Mouse (Mus musculus): ENCODE results near the gene Vmp1. TPM values are rescaled to one million over a fixed set of nuclear protein-coding genes. Genes with fewer than 3 reads are reported as not detected.

The Vmp1 gene
- polyA plus RNA-seq, 1 experiment from 2014 or later = 93.5 TPM

DNA sequence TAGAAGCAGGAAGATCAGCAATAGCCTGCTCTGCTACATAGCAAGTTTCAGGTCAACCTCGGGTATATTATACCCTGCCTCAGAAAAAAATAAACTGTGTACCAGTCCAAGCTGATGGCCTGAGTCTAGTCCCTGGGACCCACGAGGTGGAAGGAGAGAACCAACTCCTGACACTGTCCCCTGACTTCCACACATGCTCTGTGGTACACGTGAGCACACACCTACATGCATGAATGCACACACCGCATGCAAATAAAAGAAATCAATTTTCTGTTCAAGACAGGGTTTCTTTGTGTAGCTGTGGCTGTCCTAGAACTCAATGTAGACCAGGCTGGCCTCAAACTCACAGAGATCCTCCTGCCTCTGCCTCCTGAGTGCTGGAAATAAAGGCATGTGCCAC is 125.4 kb downstream of the Vmp1 start:
- 90% methylated on average over 4 of the region's 4 CpGs for WGBS
- H3K36me3 ChIP-seq = peaks cover 25% of the 10 kb centered on the region
- no peak overlapping the region for H3K9ac ChIP-seq (replicated peaks)
- H3K4me2 ChIP-seq (replicated peaks) = no peak overlapping the region
- H3K4me3 ChIP-seq (replicated peaks) = no peak overlapping the region
- no peak for ATAC-seq
- no peaks in the 10 kb centered on the region for H3K4me1 ChIP-seq (replicated peaks)
- no peaks in the 10 kb centered on the region for H3K27me3 ChIP-seq
- no peaks in the 10 kb centered on the region for H3K9me3 ChIP-seq
- H3K27ac ChIP-seq = no peak overlapping the region

DNA sequence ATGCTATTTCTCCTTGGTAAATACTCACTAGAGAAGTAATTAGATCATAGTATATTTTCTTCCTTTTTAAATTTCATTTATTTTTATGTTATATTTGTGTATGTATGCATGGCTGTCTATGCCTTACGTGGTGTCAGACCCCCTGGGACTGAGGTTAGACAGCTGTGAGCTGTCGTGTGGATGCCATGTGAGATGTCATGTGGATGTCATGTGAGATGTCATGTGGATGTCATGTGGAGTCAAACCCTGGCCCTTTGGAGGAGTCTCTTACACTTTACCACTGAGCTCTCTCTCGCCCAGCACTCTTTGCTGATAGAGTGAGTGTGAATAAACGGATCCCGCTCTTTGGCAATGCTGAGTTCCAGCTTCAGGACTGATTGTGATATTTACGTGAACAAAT is 130.1 kb downstream of the Vmp1 start:
- no peaks in the 10 kb centered on the region for H3K4me1 ChIP-seq (replicated peaks)
- ATAC-seq = no peak
- H3K4me3 ChIP-seq (replicated peaks) = no peak overlapping the region
- H3K27me3 ChIP-seq = no peaks in the 10 kb centered on the region
- no peaks in the 10 kb centered on the region for H3K9me3 ChIP-seq
- H3K9ac ChIP-seq (replicated peaks) = no peak overlapping the region
- no peak overlapping the region for H3K27ac ChIP-seq
- peaks cover 15% of the 10 kb centered on the region; the same call in 1 of the 2 replicates for H3K36me3 ChIP-seq
- 93% methylated on average over 6 of the region's 6 CpGs for WGBS
- no peak overlapping the region for H3K4me2 ChIP-seq (replicated peaks)

GRCm38 (mm10) chr11:86547412-86547811 is 136.2 kb downstream of the Vmp1 start:
- no peak overlapping the region for H3K27ac ChIP-seq
- WGBS = 92% methylated on average over 1 of the region's 1 CpGs
- ATAC-seq = no peak
- H3K4me2 ChIP-seq (replicated peaks) = no peak overlapping the region
- H3K9ac ChIP-seq (replicated peaks) = no peak overlapping the region
- H3K4me1 ChIP-seq (replicated peaks) = peaks cover 22% of the 10 kb centered on the region
- no peaks in the 10 kb centered on the region for H3K9me3 ChIP-seq
- peaks cover 6% of the 10 kb centered on the region; the same call in 1 of the 2 replicates for H3K36me3 ChIP-seq
- no peak overlapping the region for H3K4me3 ChIP-seq (replicated peaks)
- H3K27me3 ChIP-seq = no peaks in the 10 kb centered on the region

DNA sequence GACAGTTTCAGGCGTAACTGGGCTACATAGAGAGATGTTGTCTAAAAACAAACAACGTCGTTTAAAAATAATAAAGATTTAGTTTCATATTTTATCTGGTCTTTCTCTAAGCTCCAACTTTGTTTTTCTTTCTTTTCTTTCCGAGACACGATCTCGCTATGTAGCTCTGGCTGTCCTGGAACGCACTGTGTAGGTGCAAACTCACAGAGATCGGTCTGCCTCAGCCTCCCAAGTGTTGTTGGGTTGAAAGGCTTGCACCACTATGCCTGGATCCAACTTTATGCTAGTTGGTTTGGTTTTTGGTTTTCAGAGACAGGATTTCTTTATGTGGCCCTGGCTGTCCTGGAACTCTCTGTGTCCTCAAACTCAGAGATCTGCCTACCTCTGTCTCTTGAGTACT is 138.1 kb downstream of the Vmp1 start:
- H3K9me3 ChIP-seq = no peaks in the 10 kb centered on the region
- no peak overlapping the region for H3K27ac ChIP-seq
- H3K4me2 ChIP-seq (replicated peaks) = peak overlapping the region; percentile 61
- 83% methylated on average over 8 of the region's 8 CpGs for WGBS
- H3K9ac ChIP-seq (replicated peaks) = peak overlapping the region; percentile 48
- peak overlapping the region; percentile 97 for H3K4me3 ChIP-seq (replicated peaks)
- ATAC-seq = no peak
- peaks cover 25% of the 10 kb centered on the region for H3K4me1 ChIP-seq (replicated peaks)
- H3K36me3 ChIP-seq = peaks cover 6% of the 10 kb centered on the region; the same call in 1 of the 2 replicates
- no peaks in the 10 kb centered on the region for H3K27me3 ChIP-seq

- Histone ChIP-seq H3K4me2 (replicated peaks) (peak within 1 kb of the TSS; percentile 89), H3K4me1 (replicated peaks) (peaks cover 25% of the 10 kb centered on the region), H3K27me3 (no peaks in the 10 kb centered on the region), H3K36me3 (peaks cover 3% of the 10 kb centered on the region; the same call in 1 of the 2 replicates), H3K4me3 (replicated peaks) (peak within 1 kb of the TSS; percentile 97), H3K9ac (replicated peaks) (peak within 1 kb of the TSS; percentile 97), H3K27ac (peak within 1 kb of the TSS; percentile 89), H3K9me3 (no peaks in the 10 kb centered on the region)
- whole genome bisulfite sequencing = under 1% methylated on average over 43 of the region's 43 CpGs
- ATAC-seq = peak; percentile 99
Observed at GRCm38 (mm10) chr11:86544639-86545299, 138.9 kb downstream of the Vmp1 start, which contains the start of the genes Rps6kb1 and Tubd1. Gene Rps6kb1, minus strand, starts transcription at chr11:86544805. Gene Tubd1, plus strand, starts transcription at chr11:86544991.

DNA sequence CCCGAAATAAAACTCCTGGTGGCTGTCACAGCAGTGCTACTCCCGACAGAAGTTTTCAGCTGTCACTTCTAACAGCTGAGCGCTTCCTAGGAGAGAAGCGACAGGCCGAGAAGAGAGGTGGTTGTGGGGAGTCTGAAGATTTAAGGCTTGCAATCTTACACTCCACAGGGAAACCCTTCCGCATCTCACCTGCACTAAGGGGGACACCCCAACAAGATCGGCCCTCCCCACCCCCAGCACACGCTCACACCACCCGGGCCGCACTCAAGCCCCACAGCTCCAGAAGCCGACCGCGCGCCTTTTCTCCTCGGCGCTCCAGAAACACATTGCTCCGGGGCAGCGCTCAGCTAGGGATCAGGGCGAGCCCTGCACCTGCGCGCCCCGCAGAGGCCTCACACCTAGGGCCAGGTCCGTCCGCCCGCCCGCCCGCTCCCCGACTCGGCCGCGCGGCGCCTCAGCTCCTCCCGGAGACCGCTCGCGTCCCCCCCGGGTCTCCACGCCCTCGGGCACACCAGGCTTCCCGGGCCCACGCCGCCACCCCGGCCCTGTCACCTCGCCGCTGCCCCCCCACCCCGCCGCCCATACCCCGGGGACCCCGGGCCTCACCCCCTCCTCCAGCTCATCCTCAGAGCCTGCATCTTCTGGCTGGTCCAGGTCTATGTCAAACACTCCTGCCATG is 139.5 kb downstream of the Vmp1 start:
- Histone ChIP-seq H3K27me3 (no peaks in the 10 kb centered on the region), H3K9me3 (no peaks in the 10 kb centered on the region), H3K9ac (replicated peaks) (peak overlapping the region; percentile 97), H3K36me3 (no peaks in the 10 kb centered on the region), H3K4me1 (replicated peaks) (peaks cover 25% of the 10 kb centered on the region), H3K4me2 (replicated peaks) (peak overlapping the region; percentile 89), H3K27ac (peak overlapping the region; percentile 89), H3K4me3 (replicated peaks) (peak overlapping the region; percentile 97)
- under 1% methylated on average over 50 of the region's 50 CpGs for WGBS
- peak; percentile 76 for ATAC-seq

DNA sequence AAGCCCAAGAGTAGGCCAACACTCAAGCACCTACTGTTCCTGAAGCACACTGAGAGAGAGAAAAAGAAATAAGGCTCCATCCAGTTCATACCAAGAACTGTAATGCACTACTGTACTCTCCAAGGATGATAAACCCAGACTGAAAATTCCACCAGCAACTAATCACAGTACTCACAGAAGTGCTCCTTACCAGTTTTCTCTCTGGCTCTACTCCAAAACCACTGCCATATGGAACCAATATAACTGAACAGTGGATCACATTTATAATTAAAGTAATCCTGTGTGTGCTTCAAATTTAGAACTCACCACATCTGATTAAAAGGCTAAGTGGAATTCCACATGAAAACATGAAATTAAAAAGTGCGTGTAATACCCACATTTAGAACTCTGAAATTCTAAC is 140.8 kb downstream of the Vmp1 start:
- no peak for ATAC-seq
- WGBS = 91% methylated on average over 1 of the region's 1 CpGs

DNA sequence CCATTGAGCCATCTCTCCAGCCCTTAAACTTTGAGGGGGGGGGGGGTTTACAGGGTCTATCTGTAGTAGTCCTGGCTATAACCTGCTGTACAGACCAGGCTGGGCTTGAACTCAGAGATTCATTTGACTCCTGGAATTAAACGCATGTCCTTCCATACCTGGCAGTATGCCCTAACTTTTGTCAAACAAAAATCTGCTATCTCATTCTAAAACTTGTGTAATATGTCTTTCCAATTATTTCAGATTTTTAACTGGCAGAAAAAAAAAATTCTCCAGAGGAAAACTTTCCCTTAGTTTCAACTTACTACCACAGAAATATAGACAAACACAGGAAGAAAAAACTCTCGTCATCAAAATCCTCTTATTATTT is 143.2 kb downstream of the Vmp1 start:
- Histone ChIP-seq H3K4me1 (replicated peaks) (peaks cover 21% of the 10 kb centered on the region), H3K9ac (replicated peaks) (no peak overlapping the region), H3K27ac (no peak overlapping the region), H3K27me3 (no peaks in the 10 kb centered on the region), H3K9me3 (no peaks in the 10 kb centered on the region), H3K4me3 (replicated peaks) (no peak overlapping the region), H3K4me2 (replicated peaks) (no peak overlapping the region), H3K36me3 (no peaks in the 10 kb centered on the region)
- 98% methylated on average over 2 of the region's 2 CpGs for WGBS
- ATAC-seq = no peak

More for the DNA sequence above, 140.8 kb downstream of the Vmp1 start:
- no peak overlapping the region for H3K4me2 ChIP-seq (replicated peaks)
- H3K27me3 ChIP-seq = no peaks in the 10 kb centered on the region
- H3K9me3 ChIP-seq = no peaks in the 10 kb centered on the region
- peaks cover 25% of the 10 kb centered on the region for H3K4me1 ChIP-seq (replicated peaks)
- peak overlapping the region; percentile 8; the same call in 1 of the 2 replicates for H3K4me3 ChIP-seq (replicated peaks)
- no peaks in the 10 kb centered on the region for H3K36me3 ChIP-seq
- H3K9ac ChIP-seq (replicated peaks) = no peak overlapping the region
- H3K27ac ChIP-seq = no peak overlapping the region

GRCm38 (mm10) chr11:86539716-86540475 is 143.7 kb downstream of the Vmp1 start:
- Histone ChIP-seq H3K27ac (no peak overlapping the region), H3K36me3 (no peaks in the 10 kb centered on the region), H3K27me3 (no peaks in the 10 kb centered on the region), H3K4me3 (replicated peaks) (no peak overlapping the region), H3K9ac (replicated peaks) (no peak overlapping the region), H3K4me2 (replicated peaks) (no peak overlapping the region), H3K4me1 (replicated peaks) (peaks cover 18% of the 10 kb centered on the region), H3K9me3 (no peaks in the 10 kb centered on the region)
- ATAC-seq = no peak
- WGBS = 93% methylated on average over 6 of the region's 6 CpGs

GRCm38 (mm10) chr11:86538786-86539185 is 144.8 kb downstream of the Vmp1 start:
- 0 out of 2 replicates have a peak, but pooled peaks cover 5% of the 10 kb centered on the region for H3K36me3 ChIP-seq
- no peak for ATAC-seq
- 95% methylated on average over 4 of the region's 4 CpGs for WGBS

DNA sequence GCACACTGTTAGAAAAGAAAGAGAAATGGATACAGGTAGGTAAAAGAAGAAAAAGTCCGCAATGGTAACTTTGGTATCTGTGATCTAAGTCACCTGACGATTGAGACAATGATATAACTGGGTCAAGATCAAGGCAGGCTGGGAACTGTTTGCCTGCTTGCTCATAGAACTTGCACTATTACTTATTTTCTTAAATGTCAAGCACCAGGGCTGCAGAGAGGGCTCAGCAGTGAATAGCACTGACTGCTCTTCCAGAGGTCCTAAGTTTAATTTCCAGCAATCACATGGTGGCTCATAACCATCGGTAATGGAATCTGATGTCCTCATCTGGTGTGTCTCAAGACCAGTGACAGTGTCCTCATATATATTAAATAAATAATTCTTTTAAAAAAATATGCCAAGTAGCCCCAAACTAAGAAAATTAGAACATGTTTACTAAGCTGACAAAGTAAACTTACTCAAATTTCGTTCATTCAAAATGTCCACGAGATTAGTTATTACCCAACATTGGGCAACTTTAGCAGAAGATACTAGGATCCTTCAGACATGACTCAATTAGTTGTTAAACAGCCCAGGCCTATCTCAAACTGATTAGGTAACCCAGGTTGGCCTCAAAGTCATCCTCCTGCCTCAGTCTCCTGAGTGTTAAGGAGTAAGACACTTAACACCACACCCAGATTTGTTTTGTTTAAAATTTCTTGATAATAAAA is 149.3 kb downstream of the Vmp1 start:
- H3K4me2 ChIP-seq (replicated peaks) = no peak overlapping the region
- no peaks in the 10 kb centered on the region for H3K4me1 ChIP-seq (replicated peaks)
- peaks cover 30% of the 10 kb centered on the region for H3K36me3 ChIP-seq
- no peaks in the 10 kb centered on the region for H3K9me3 ChIP-seq
- H3K27ac ChIP-seq = no peak overlapping the region
- H3K27me3 ChIP-seq = no peaks in the 10 kb centered on the region
- WGBS = 94% methylated on average over 5 of the region's 5 CpGs
- H3K9ac ChIP-seq (replicated peaks) = no peak overlapping the region
- no peak overlapping the region for H3K4me3 ChIP-seq (replicated peaks)
- ATAC-seq = no peak

More at GRCm38 (mm10) chr11:86538786-86539185, 144.8 kb downstream of the Vmp1 start:
- Histone ChIP-seq H3K9ac (replicated peaks) (no peak overlapping the region), H3K9me3 (no peaks in the 10 kb centered on the region), H3K4me1 (replicated peaks) (peaks cover 17% of the 10 kb centered on the region), H3K4me2 (replicated peaks) (no peak overlapping the region), H3K27me3 (no peaks in the 10 kb centered on the region), H3K4me3 (replicated peaks) (no peak overlapping the region), H3K27ac (no peak overlapping the region)

Data from midbrain, embryonic 13.5 days (tissue).